Mouse (Mus musculus) retina, postnatal 7 days (tissue): ENCODE data around the gene Nfkbid.

Experiments used
- DNase-seq: peaks from one replicate; pipeline ENCODE4 v3.0.0-alpha.2; 2012; ENCODE audit warnings: low read depth, low spot score

Nfkbid gene

DNA sequence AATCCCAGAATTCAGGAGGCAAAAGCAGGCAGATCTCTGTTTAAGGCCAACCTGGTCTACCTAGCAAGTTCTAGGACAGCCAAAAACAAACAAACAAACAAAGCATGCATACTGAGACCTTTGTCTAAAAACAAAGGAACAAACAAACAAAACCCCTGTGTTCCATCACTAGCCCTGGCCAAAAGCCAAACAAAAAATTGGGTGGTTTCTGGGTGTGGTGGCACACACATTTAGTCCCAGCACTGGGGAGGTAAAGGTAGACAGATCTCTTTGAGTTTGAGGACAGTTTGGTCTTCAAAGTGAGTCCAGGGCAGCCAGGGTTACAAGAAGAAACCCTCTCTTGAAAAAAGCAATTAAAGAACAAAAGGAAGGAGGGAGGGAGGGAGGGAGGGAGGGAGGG, 7.8 kb downstream of the Nfkbid start:
- no peak for DNase-seq

DNA sequence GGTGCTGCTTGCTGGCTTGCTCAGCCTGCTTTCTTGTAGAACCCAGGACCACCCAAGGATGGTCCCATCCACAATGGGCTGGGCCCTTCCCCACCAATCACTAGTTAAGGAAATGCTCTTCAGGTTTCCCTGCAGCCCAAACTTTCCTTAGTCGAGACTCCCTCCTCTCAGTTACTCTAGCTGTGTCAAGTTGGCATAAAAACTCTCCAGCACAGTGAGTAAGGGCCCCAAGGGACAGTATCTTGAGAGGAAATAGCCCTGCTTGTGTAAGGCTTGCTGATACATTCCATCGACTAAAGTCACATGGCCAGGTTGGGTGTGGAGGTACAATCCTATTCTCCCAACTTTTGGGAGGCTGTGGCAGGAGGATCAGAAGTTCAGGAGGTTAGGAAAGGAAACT, 8.7 kb downstream of the Nfkbid start:
- DNase-seq = no peak

DNA sequence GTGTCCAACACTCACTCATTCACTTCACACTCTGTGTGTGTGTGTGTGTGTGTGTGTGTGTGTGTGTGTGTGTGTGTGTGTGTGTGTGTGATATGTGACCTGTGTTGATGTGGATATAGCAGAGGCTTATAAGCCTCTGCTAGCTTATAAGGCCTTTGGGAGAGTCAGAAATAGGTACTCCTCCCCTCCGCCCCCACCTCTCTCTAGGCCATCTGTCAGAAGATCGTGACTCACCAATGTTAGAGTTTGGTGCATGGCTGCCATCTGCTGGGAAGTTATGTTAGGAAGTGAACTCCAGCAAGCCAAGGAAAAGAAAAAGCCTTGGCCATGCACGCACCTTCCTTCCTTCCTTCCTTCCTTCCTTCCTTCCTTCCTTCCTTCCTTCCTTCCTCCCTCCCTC, 10.3 kb downstream of the Nfkbid start:
- DNase-seq = peak; percentile 81

DNA sequence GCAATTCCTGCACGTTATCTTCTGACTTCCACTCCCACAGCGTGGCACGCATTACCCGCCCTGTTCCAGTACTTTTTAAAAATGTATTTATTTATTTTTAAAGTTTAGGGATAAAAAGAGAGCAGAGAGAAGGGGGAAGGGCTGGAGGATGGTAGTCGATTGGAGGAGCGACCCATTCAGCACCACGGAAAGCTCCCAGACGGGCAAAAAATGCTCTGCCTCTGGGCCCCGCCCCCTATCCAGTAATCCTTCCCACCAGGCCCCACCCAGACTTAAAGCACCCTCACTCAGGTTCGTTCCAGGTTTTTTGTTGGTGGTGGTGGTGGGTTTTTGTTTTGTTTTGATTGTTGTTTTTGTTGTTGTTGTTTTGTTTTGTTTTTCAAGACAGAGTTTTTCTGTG, 12.7 kb downstream of the Nfkbid start:
- no peak for DNase-seq

DNA sequence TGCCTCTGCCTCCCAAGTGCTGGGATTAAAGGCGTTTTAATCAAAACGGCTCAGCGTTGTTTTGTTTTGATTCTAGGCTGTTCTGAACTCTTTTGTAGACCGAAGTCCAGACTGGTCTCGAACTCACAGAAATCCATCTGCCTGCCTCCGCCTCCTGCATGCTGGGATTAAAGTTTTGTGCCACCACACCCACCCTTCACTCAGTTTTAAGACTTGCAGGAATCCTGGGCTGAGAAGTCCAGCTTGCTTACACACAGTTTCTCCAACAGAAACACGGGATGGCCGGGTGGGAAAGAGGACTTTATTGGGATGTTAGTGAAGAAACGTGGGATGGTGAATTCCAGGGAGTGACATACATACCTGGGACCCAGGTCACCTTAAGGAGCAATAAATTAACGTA, 13.2 kb downstream of the Nfkbid start:
- DNase-seq = no peak

DNA sequence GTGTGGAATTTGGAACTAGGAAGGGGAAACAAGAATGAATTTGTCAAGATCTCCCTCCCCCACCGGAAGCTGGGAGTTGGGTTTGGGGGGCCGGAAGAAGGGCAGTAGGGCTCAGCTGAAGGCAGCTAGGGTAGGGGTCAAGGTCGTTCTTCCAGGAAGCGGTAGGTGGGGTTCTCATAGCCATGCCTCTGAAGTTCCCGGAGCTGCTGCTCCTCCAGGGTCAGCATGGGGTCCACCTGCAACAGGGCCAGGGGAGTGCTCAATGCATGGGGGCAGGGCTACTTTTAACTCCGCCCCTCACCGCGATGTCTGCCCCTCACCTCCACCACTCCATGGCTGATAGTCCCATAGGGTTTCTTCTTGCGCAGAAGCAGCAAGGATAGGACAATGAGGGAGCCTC, 13.6 kb downstream of the Nfkbid start:
- DNase-seq = no peak

DNA sequence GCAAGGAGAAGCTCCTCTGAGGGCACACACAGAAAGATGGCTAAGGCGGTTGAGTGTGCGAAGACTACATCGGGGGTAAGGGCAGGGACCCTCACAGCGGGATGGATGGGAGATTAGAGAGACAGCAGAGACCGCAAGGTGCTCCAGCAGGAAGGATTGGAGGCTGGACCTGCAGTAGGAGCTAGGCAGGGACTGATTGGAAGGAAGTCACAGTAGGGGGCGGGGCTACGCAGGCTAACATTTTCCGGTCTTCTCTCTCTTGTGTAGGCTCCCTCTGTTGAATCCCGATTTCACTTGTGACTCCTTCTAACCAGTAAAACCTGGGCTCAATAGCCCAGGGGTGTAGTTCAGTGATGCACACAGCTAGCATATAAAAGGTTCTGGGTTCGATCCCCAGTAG, 15.3 kb downstream of the Nfkbid start:
- DNase-seq = no peak

DNA sequence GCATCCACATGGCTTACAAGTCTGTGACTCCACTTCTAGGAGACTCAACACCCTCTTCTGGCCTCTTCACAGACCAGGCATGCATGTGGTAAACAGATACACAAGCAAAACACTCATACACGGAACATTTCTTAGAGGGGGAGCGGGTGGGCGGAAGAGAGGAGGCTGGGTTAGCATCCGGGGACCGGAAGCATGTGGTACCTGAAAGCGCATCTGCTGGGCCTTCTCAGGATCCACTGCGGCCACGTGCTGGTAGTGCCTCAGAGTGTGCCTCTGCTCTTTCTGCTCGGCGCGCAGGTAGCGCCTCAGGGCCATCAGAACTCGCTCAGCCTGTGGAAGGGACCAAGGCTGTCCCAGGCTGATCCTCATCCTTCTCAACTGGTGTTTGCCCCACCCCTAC, 18.2 kb downstream of the Nfkbid start:
- DNase-seq = no peak

DNA sequence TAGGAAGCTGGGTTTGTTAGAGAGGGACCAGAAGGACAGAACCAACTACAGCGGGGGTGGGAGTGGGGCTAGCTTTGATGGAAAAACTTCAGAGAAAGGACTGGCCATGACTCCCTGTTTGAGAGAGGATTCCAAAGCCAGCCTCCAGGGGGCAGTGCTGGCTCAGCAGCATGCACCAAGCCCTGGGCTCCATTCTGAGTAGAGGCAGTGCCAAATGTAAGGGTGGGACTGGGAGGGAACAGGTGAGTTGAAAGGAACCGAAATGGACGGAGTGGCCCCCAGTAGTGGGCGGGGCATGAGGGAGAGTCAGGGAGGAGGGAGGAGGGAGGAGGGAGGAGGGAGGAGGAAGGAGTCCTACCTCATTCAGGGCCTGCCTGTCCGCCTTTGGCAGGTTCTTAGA, 19.2 kb downstream of the Nfkbid start:
- no peak for DNase-seq

DNA sequence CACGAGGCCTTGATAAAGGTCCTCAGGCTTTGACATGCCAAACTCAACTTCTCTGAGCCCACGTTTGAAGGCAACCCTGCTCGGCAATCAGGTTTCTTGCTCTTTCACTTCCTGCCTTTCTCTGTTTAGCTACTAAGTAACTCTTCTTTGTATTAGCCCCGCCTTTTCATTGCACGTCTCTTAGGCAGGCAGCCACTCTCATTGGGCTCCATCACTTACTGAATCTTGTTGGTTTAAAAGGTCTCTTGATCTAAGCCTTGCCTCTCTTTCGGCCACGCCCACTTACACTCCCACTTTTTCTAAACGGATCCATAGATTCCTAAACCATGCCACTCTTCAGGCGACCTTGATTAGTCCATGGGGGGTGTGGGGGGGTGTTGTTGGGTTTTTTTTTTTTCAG, 22.2 kb downstream of the Nfkbid start:
- DNase-seq = no peak

DNA sequence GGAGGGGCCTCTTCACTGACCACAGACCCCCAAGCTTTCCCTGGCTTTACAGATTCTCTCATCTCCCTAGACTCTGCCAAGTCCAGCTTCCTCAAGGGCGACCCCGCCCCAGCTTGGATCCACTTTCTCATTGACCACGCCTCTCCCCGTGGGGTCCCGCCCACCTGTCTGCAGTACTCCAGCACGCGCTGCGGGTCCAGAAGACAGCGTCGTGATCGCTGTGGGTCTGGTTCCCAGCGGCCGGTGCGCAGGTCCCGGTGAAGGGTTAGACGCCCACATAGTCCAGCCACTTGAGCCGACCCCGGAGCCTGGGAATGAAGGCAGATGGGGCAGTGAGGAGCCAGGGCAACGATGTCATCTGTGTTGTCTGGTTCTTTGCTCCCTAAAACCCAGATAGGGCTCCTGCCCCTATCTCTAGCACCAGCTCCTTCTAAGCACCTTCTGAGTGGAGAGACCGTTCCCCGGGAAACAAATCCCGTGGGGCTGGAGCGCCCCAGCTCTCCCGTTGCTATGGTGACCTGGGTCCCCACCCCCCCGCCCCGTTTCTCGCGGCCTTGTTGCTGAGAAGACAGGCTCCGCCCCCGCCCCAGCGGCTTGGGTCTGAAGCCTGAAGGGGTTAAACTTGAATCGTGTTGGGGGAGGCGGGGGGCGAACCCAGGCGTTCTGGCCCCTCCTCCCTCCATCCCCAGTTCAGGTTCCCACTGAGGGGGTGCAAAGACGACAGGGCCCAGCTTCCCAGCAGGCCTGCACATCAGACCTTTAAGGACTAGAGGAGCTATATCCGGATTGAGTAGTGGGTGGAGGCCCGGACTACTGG, 22.8 kb downstream of the Nfkbid start:
- DNase-seq = no peak

DNA sequence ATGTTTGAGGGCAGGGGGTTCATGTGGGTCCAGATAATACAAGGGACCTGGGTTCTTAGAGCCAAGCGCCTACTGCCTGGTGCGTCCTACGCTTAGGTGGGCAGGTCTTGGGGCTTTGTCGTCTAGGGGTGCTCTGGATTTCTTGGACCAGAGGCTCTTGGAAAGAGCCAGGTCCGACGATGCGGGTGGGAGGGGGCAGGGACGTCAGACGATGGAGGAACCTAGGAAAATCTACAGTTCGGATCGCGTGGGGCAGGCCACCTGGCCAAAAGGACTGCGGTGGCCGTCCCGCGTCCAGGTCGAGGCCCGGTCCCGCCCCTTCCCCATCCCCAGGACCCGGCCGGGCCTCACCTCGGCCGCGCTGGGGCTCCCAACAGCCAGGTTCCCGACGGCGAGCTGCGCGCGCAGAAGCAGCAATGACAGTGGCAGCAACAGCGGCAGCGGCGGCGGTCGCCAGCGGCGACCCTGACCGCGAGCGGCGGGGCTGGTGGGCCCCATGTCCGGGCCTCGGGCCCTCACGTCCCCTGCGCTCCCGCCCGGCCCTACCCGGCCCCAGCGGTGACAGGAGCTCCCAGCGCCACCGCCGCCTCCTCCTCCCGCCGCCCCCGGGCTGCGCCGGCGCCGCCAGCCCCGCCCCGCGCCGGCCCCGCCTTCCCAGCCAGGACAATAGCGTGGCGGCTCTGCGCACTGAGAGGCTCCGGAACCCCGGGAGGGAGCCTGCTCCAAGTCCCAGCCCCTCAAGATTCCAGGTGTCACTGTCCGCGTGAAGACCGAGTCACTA, 23.6 kb downstream of the Nfkbid start, which contains the start of gene Aplp1:
Gene Aplp1, minus strand, starts transcription at position 565 of the 781 bp plus-strand sequence.
- DNase-seq = peak; percentile 42

DNA sequence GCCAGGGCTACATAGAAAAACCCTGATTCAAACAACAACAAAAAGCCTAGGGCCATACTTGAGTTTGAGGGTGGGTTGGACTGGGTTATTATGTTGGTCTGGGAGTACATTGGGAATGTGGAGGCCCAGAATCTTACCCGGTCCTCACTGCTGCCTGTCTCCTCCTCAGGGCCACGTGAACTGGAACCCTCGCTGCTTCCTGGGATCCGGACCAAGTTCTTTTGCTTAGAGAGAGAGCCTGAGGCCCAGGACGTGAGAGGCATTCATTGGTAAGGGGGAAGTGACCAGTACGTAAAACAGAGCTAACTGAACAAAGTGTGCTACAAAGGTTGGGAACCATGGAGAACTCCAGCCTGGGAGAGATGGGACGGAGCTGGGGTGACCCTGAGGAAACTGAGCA, 28.7 kb downstream of the Nfkbid start:
- DNase-seq = no peak

DNA sequence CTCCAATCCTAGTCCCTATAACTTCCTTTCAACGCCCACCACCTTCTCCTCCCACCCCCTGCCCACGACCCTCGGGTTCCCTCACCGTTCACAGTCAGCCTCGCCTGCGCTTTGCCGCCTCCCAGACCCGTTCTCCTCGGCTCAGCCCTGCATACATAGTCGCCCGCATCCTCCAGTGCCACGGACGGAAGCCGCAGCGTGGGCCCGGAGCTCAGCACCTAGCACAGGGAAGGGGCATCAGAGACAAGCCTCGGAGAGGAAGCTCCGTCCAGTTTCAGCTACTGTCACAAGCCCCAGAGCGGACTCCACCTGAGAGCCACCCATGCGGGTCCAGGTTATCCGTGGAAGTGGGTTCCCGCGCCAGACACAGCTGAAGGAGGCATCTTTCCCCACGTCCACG, 31.8 kb downstream of the Nfkbid start:
- no peak for DNase-seq

DNA sequence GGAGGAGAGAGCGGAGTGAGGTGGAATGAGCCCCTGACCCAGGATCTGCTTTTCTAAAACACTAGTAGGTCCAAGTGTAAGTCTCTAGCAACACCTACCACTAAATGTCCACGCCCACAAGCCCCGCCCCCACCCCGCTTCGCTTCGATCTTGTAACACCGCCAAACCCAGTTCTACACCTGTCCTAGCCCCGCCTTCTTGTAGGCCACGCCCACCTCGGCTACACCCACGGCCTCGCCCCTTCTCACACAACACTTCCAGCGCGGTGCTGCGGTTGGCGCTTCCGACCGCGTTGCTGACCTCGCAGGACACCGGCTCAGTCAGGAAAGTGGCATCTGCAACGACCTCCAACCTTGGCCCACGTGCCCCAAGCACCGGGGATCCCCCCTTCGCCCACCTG, 32.2 kb downstream of the Nfkbid start:
- DNase-seq = no peak

DNA sequence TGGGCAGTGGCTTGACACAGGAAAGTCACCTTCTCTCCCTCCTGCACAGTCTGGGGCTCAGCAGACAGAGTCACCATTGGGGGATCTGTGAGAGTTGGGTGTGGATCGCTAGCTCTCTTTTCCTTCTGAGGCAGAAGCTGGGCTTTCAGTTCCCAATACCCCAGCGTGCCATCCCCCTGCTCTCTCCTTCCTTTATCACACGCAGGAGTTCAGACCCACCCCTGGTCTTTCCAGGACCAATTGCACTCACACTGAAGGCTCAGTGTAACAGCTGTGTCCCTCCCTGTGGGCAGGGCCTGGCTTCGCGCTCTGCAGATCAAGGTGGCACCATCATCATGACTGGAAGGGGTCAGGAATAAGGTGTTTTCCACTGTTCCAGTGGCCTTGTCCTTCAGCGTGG, 32.7 kb downstream of the Nfkbid start:
- DNase-seq = no peak

DNA sequence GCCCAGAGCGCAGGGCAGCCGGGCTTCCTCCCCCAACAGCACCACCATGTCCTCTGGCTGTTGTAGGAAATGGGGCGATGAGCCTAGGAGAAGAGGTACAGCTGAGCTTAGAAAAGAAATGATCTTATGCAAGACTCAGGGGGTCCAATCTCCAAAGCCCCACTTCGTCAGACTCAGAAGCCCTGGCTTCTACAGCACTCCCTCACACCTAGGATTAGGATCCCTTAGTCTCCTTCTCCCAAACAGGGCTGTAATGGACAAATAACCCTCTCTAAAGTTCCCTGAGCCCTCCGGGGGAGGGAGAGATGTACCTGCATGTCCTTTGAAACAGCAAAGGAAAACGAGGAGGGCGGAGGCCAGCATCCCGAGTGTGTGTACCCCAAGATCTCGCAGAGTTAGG, 35.0 kb downstream of the Nfkbid start:
- DNase-seq = no peak

DNA sequence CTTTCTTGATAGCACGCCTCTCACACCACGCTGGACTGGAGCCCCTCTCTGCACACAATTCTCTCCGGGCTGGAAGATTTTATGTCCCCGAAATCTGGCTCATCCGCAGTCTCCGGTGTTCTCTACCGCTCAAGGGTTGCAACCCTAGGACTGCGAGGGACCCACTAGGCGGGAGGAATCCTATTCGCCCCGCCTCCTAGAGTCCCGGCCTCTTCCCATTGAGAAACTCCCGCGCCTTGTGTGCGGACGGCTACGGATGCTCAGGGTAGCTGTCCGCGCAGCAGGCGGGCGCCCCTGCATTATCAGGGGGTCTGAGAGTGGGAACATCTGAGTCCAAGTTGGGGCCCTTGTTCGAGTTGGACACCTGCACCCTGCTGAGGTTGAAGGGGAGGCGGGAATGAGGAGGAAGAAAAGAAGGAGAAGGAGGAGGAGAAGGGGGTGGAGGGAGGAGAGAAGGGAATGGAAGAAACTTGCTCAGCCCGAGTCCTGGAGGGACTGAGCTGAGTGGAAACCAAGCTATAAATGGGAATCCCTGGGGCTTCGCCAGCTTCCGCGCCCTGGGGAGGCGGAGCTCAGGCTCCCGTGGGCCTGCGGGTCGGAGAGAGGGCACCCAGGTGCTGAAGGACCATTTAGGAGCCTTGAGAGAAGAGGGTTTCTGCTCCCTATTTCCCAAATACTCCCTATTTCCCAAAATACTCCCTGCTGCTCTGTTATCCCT, 35.5 kb downstream of the Nfkbid start:
- DNase-seq = no peak

DNA sequence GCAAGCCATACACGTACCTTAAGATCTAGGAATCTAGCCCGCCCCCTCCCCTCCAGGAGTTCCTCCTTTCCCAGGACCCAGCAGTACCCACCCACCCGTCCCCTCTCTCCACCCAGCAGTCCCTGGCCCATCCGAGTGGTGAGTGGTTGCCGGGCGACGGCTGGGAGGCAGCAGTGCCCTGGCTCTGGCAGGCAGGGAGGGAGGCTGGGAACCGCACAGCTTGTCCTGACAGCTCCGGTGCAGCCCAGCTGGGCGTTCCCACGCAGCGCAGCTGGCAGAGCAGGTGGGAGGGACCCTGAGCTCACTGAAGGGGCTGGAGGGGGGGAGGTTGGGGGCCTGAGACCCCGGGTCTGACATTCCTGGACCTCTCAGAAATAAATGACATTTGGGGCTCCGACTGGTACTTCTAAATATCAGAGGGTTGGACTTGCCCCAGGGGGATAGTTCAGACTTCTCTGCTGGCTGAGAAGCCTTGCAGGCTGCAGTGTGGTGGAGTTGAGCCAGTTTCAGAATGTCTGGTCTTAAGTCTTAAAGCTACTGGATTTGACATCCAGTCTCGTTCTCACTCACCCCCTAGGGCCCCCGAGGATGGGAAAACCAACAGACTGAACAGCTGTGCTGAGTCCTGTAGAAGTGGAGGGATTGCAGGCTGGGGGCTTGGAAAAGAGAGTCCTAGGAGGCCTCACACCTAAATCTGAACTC, 36.2 kb downstream of the Nfkbid start, which contains the start of the genes Kirrel2 and Nphs1:
Gene Kirrel2, minus strand, starts transcription at position 62 of the 702 bp plus-strand sequence.
Gene Nphs1, plus strand, starts transcription at position 687 of the 702 bp plus-strand sequence.
- no peak for DNase-seq

DNA sequence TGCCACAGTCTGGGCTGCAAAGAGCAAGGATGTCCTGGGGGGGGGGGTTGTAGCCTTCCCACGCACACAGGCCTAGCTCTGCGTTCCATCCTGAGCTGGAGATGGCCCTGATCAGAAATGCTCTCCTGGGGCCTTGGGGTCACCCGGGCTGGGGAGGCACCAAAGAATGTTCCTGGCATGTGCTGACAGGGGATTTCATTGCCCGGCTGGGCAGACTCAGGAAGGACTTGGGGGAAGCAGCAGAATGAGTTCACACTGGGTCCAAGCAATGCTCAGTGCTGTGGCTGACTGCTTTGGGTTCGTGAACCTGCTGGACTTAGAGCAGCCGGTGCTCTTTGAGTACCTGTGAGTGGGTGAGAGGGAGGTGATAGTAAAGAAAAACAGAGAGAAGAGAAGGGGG, 38.0 kb downstream of the Nfkbid start:
- no peak for DNase-seq

DNA sequence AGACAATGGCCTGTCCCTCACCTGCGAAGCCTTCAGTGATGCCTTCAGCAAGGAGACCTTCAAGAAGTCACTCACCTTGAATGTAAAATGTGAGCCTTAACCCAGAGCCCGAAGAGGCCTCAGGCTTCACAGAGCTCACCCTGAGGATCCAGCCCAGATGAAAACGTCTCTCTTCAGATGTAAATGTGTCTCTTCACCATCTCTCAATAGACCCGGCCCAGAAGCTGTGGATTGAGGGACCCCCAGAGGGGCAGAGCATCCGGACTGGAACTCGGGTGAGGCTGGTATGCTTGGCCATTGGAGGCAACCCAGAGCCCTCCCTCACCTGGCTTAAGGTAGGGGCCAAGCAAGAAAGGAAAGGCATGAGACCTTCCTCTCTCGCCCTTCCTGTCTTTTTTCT, 42.0 kb downstream of the Nfkbid start:
- DNase-seq = no peak

DNA sequence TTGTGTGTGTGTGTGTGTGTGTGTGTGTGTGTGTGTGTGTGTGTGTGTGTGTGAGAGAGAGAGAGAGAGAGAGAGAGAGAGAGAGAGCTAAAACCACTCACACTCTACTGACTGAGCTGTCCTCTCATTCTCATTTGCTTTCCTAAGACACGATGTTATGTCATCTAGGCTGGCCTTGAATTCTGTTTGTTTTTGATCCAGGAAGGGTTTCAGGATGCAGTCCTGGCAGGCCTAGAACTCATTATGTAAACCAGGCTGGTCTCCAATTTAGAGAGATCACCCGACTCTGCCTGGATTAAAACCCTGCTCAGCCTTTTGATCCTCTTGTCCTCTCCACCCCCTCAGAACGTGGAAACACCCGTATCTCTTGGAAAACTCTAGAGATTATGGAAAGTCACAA, 42.5 kb downstream of the Nfkbid start:
- DNase-seq = no peak
